Mouse (Mus musculus) embryonic facial prominence, embryonic 11.5 days (tissue): ENCODE measurements around the gene Fmn2. TPM values are rescaled to one million over a fixed set of nuclear protein-coding genes. Genes with fewer than 3 reads are reported as not detected.

Source experiments
- ATAC-seq: fragments of 200-750 bp; cut with Nextera tagmentation; replicated peaks from 2 replicates; pipeline ENCODE4 v1.8.0; 2017; ENCODE audit warnings: low read depth; ENCODE audit not compliant: insufficient number of reproducible peaks, low FRiP score, low TSS enrichment
- DNase-seq: peaks from one replicate; pipeline ENCODE4 v3.0.0-alpha.2; 2015; ENCODE audit warnings: low spot score
- H3K27ac ChIP-seq: fragments of 300-500 bp; sonication (generic); replicated peaks from 2 replicates; pipeline ENCODE4 v1.5.1; 2014; ENCODE audit warnings: mild to moderate bottlenecking, low read depth, low read length, control low read depth
- H3K27me3 ChIP-seq: fragments of 300-500 bp; sonication (generic); 2 replicates; pipeline ENCODE4 v1.6.1; 2014; ENCODE audit warnings: mild to moderate bottlenecking, low read length, moderate library complexity, mixed read lengths; ENCODE audit not compliant: control insufficient read depth, insufficient read depth
- H3K36me3 ChIP-seq: fragments of 300-500 bp; sonication (generic); replicated peaks from 2 replicates; pipeline ENCODE4 v1.6.1; 2014; ENCODE audit warnings: low read depth, mild to moderate bottlenecking, low read length, moderate library complexity, mixed read lengths; ENCODE audit not compliant: control insufficient read depth, insufficient read depth
- H3K4me1 ChIP-seq: fragments of 300-500 bp; sonication (generic); 2 replicates; pipeline ENCODE4 v1.6.1; 2014; ENCODE audit warnings: low read length, mixed read lengths; ENCODE audit not compliant: control insufficient read depth, insufficient read depth
- H3K4me2 ChIP-seq: fragments of 300-500 bp; sonication (generic); 2 replicates; pipeline ENCODE4 v1.6.1; 2014; ENCODE audit warnings: low read depth, mild to moderate bottlenecking, control low read depth, low read length, moderate library complexity
- H3K4me3 ChIP-seq: fragments of 300-500 bp; sonication (generic); 2 replicates; pipeline ENCODE4 v1.5.1; 2014; ENCODE audit warnings: low read depth, low read length, control low read depth
- H3K9ac ChIP-seq: fragments of 300-500 bp; sonication (generic); replicated peaks from 2 replicates; pipeline ENCODE4 v1.6.1; 2014; ENCODE audit warnings: mild to moderate bottlenecking, control low read depth, low read length
- H3K9me3 ChIP-seq: fragments of 300-500 bp; sonication (generic); replicated peaks from 2 replicates; pipeline ENCODE4 v1.6.1; 2016; ENCODE audit warnings: mild to moderate bottlenecking, low read length, inconsistent platforms, mixed read lengths; ENCODE audit not compliant: control insufficient read depth
- WGBS: fragments of 180-500 bp; shearing (Covaris S2); extraction: QIAGEN DNeasy Blood & Tissue Kit; methylation state at CpG from one replicate; pipeline ENCODE4 v1.1.7; 2014; 5-methylcytosine and 5-hydroxymethylcytosine counted together
- polyA plus RNA-seq: library from polyadenylated mRNA; unstranded; fragments of >200 nt; fragmentation: Nextera tagmentation; extraction: Ambion mirVana; gene quantifications from 2 replicates; pipeline ENCODE4 v1.2.1, GENCODE M21; 2014

Gene Fmn2
- polyA plus RNA-seq, 1 experiment from 2014 or later: 2.1 TPM

DNA sequence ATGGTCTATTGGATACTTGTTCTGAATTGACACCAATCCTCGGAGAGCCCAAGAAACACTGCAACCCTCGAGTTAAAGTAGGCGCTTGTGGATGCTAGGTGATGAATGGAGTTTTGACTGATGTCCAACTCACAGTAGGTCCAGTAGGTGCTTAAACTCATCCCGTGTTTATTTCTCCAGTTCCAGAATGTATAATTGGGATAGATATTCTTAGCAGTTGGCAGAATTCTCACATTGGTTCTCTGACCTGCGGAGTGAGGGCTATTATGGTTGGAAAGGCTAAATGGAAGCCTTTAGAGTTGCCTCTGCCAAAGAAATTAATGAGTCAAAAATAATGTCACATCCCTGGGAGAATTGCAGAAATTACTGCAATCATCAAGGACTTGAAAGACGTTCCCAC, 62.9 kb downstream of the Fmn2 start:
- Histone ChIP-seq H3K9ac (no peak overlapping the region), H3K27ac (no peak overlapping the region), H3K36me3 (no peaks in the 10 kb centered on the region), H3K9me3 (no peaks in the 10 kb centered on the region), H3K4me3 (no peak overlapping the region), H3K4me2 (no peak overlapping the region), H3K27me3 (no peaks in the 10 kb centered on the region), H3K4me1 (no peaks in the 10 kb centered on the region)
- ATAC-seq (no peak), DNase-seq (no peak)
- 92% methylated on average over 6 of the region's 6 CpGs for WGBS

DNA sequence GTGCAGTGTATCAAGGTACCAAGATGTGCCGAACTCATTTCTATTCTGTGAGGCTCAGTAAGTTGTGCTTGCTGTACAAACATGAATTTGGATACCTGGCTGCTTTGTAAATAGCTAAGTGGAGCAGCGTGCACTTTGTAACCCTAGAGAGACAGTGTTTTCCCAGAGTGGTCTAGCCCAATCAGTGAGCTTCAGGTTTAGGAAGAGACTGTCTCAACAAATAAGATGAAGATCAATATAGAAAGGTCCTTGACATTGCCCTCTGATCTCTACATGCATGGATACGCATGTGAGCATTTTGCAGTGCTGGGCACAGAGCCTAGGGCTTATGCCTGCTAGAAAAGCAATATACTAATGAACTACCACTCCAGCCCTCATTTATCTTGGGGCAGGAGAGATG, 67.0 kb downstream of the Fmn2 start:
- no peaks in the 10 kb centered on the region for H3K27me3 ChIP-seq
- no peak overlapping the region for H3K27ac ChIP-seq
- H3K9me3 ChIP-seq: no peaks in the 10 kb centered on the region
- no peak for ATAC-seq
- DNase-seq: no peak
- H3K36me3 ChIP-seq: no peaks in the 10 kb centered on the region
- H3K4me1 ChIP-seq: no peaks in the 10 kb centered on the region
- no peak overlapping the region for H3K9ac ChIP-seq
- no peak overlapping the region for H3K4me2 ChIP-seq
- 83% methylated on average over 3 of the region's 3 CpGs for WGBS
- no peak overlapping the region for H3K4me3 ChIP-seq

DNA sequence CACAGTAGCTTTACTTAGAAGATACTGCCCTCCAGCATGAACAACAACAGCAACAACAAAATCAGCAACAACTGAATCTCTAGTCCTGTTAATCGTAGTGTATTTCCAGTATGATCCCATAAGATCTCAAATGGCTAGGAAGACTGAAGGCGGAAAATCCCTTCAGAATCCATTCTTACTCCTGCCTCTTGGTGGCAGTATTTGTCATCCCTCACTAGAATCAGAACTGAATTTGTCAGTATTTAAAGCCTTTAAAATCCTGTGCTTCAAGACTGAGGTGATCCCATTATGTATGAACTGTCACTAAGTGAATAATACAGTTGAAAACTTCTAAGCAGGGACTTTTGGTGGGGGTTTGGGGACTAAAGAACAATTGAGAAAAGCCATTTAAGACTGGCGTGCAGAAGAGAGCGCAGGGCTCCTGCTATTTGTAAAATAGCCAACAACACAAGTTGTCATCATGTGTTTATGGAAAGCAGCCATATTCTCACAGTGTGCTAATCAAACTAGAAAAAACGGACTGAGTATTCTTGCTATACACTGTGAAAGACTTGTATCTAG, 90.9 kb downstream of the Fmn2 start:
- Histone ChIP-seq H3K4me2 (no peak overlapping the region), H3K9ac (no peak overlapping the region), H3K36me3 (no peaks in the 10 kb centered on the region), H3K4me3 (no peak overlapping the region), H3K27ac (no peak overlapping the region), H3K9me3 (no peaks in the 10 kb centered on the region), H3K4me1 (no peaks in the 10 kb centered on the region), H3K27me3 (no peaks in the 10 kb centered on the region)
- 78% methylated on average over 5 of the region's 5 CpGs for WGBS
- DNase-seq: peak; percentile 34
- no peak for ATAC-seq

DNA sequence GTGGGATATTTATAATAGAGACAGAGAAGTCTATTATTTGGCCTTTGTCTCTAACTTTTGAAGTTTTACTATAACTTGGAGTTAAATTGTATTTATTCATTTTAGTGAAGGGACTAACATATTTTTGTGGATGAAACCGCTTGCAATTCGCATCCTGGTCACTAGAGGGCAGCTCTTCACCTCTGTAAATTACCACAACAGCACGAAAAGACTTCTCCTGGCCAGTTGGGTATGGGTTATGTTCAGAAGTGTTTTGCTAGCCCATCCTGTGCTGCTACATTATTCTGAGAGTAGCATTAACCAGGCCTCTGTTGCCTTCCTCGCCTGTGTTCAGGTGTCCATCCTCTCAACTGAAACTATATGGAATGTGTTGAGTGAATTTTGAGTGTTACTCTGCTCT, 93.4 kb downstream of the Fmn2 start:
- DNase-seq (peak; percentile 79), ATAC-seq (no peak)
- Histone ChIP-seq H3K9ac (no peak overlapping the region), H3K27me3 (no peaks in the 10 kb centered on the region), H3K4me2 (no peak overlapping the region), H3K9me3 (no peaks in the 10 kb centered on the region), H3K27ac (no peak overlapping the region), H3K4me1 (no peaks in the 10 kb centered on the region), H3K4me3 (no peak overlapping the region), H3K36me3 (no peaks in the 10 kb centered on the region)
- WGBS: 12% methylated on average over 4 of the region's 4 CpGs

DNA sequence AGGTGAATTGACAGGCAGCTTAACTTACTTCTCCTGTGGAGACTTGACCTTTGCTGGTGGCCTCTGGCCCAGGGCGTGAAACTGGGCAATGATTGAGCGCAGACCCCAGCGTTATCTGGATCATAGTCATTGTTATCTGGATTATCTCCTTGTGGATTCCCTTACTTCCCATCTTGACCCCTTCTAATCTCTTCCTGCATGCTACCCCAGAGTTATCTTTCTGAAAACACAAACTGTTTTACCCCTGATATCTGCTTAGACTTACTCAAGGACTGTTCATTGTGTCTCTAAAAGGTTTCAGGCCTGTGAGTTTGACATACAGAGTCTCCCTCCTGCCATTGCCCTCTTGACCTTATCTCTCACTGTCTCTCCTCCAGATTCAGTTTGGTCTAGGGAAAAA, 95.9 kb downstream of the Fmn2 start:
- H3K27ac ChIP-seq: no peak overlapping the region
- WGBS: 74% methylated on average over 3 of the region's 3 CpGs
- no peak overlapping the region for H3K9ac ChIP-seq
- H3K9me3 ChIP-seq: no peaks in the 10 kb centered on the region
- ATAC-seq: no peak
- DNase-seq: no peak
- H3K36me3 ChIP-seq: no peaks in the 10 kb centered on the region
- no peaks in the 10 kb centered on the region for H3K4me1 ChIP-seq
- no peaks in the 10 kb centered on the region for H3K27me3 ChIP-seq
- H3K4me2 ChIP-seq: no peak overlapping the region
- H3K4me3 ChIP-seq: no peak overlapping the region

DNA sequence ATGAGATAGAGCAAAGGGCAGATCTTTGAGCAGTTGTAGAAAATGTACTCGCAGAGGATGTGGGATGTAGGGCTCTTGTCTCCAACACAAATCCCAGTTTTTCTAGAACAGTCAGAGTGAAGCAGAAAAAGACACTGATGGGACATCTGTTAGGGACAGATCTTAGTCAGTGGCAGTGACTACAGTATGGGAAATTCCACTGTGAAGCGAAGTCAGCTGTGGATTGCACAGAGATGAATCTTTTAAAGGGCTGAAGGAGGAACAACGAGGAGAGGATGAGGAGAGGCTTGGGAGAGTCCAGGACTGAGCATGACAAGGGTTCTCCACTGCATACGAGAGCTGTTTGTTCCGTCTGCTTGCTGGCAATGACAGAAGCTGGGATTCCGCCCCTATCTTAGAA, 96.6 kb downstream of the Fmn2 start:
- WGBS: 88% methylated on average over 6 of the region's 6 CpGs
- Histone ChIP-seq H3K4me3 (no peak overlapping the region), H3K36me3 (no peaks in the 10 kb centered on the region), H3K4me1 (no peaks in the 10 kb centered on the region), H3K27ac (no peak overlapping the region), H3K27me3 (no peaks in the 10 kb centered on the region), H3K4me2 (no peak overlapping the region), H3K9ac (no peak overlapping the region), H3K9me3 (no peaks in the 10 kb centered on the region)
- ATAC-seq: no peak
- no peak for DNase-seq

DNA sequence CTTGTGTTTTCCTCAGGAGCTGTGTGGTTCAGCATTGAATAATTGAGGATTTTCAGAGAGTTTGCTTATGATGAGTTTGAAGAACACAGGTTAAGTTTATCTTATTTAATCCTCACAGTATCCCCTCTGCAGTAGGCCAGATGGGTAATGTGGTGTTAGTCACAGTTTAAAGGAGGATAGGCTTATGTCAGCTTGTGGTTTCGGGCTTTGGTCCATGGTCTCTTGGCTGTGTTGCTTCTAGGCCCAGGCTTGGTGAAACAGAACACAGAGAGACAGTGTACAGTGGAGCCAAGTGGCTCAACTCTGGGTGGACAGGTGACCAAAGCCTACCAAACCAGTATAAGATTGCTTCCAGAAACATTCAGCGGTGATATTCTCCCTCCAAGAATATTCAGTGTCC, 98.4 kb downstream of the Fmn2 start:
- Histone ChIP-seq H3K9ac (no peak overlapping the region), H3K36me3 (no peaks in the 10 kb centered on the region), H3K4me3 (no peak overlapping the region), H3K9me3 (no peaks in the 10 kb centered on the region), H3K27ac (no peak overlapping the region), H3K4me2 (no peak overlapping the region), H3K4me1 (no peaks in the 10 kb centered on the region), H3K27me3 (no peaks in the 10 kb centered on the region)
- no peak for ATAC-seq
- no peak for DNase-seq
- 94% methylated on average over 2 of the region's 2 CpGs for WGBS

DNA sequence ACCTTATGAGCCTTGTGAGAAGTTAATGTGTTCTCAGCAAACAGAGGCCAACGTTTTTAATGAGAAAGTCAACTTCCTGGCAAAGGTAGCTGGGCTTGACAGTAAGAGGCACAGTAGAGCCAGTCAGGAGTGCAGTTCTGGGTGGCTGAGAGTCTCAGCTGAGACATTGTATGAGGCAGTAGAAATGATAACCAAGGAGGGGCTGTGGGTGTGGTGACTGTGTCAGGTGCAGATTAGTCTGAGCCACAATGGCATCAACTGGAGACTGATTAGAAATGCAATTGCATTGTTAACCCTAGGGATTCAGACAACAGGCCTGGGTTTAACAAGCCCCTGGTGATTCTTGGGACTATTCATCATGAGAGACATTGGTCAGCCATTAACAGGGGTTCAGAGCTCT, 99.0 kb downstream of the Fmn2 start:
- WGBS: 52% methylated on average over 1 of the region's 1 CpGs
- H3K27ac ChIP-seq: no peak overlapping the region
- H3K4me1 ChIP-seq: no peaks in the 10 kb centered on the region
- H3K4me2 ChIP-seq: no peak overlapping the region
- no peak overlapping the region for H3K4me3 ChIP-seq
- H3K36me3 ChIP-seq: no peaks in the 10 kb centered on the region
- no peaks in the 10 kb centered on the region for H3K27me3 ChIP-seq
- H3K9ac ChIP-seq: no peak overlapping the region
- DNase-seq (no peak), ATAC-seq (no peak)
- no peaks in the 10 kb centered on the region for H3K9me3 ChIP-seq
